8 mouse cellular contexts compared by ENCODE assay signal in genomic region chr2:68364181-68364900, GRCm38 (mm10).
DNase-seq lines count a peak whose midpoint lies in the region; ATAC-seq and TF ChIP-seq lines count a peak whose summit lies in the region.

No protein-coding gene starts in this region.

- ATAC-seq in hematopoietic stem cell, adult 5-6 weeks (replicated peaks in 1 of 2; ENCODE audit: insufficient read depth in 1 of 2, low FRiP score in 2 of 2, low TSS enrichment in 1 of 2, low read depth in 1 of 2, poor library complexity in 2 of 2, severe bottlenecking in 2 of 2), result peak; percentile 83 to 89

- TF ChIP-seq CTCF in C2C12 (IDR thresholded peaks at IDR 0.05; ENCODE audit: control insufficient read depth, insufficient read depth, insufficient read length), result peak; percentile 11

- no peak overlapping the region for H3K4me3 ChIP-seq in C2C12 (ENCODE audit: insufficient read depth, poor library complexity, severe bottlenecking)

- no peaks in the 10 kb centered on the region for H3K27me3 ChIP-seq in C2C12 (ENCODE audit: control insufficient read depth, insufficient read depth, insufficient read length)

- no peaks in the 10 kb centered on the region for H3K79me2 ChIP-seq in C2C12 (ENCODE audit: control insufficient read depth, insufficient read depth)

- DNase-seq in adipocyte (ENCODE audit: low spot score), result peak; percentile 63
- peak; percentile 63 for DNase-seq in embryo, embryonic 9.5 days (ENCODE audit: extremely low spot score)
- DNase-seq in layer of hippocampus, adult 18-20 months (ENCODE audit: low spot score in 2 of 2), result peak; percentile 50 to 81
- peak; percentile 38 for DNase-seq in lung, postnatal 14 days
- DNase-seq in retina, postnatal 7 days (ENCODE audit: low read depth, low spot score), result peak; percentile 30
- no peak for DNase-seq in gastrocnemius, postnatal 4 days (ENCODE audit: low spot score in 2 of 2)

- H3K79me3 ChIP-seq in C2C12 (ENCODE audit: low read depth), result no peaks in the 10 kb centered on the region

- H3ac ChIP-seq in C2C12 (ENCODE audit: control insufficient read depth, insufficient read length, low read depth), result no peak overlapping the region

- no peaks in the 10 kb centered on the region for H3K36me3 ChIP-seq in C2C12 (ENCODE audit: control insufficient read depth, insufficient read depth)

TF ChIP-seq in C2C12, 6 proteins besides CTCF, POLR2A, EP300 and RAD21:
- TF ChIP-seq MYOD1 (IDR thresholded peaks at IDR 0.05; ENCODE audit: control insufficient read depth, insufficient read length, low read depth) (no peak), MAX (IDR thresholded peaks at IDR 0.05) (no peak), USF1 (IDR thresholded peaks at IDR 0.05; ENCODE audit: low read depth) (no peak), MYOG (IDR thresholded peaks at IDR 0.05; ENCODE audit: control insufficient read depth, extremely low read depth, insufficient read length) (no peak), CEBPB (IDR thresholded peaks at IDR 0.05; ENCODE audit: low read depth) (no peak), FOSL1 (IDR thresholded peaks at IDR 0.05; ENCODE audit: insufficient read depth, low read length, poor library complexity, severe bottlenecking) (no peak)

Comparison
In these comparisons a context has a peak if more than half of its experiments do, and no peak if none do; other contexts are left out.
1. DNase-seq: peak in adipocyte (single experiment), embryo, embryonic 9.5 days (single experiment), layer of hippocampus, adult 18-20 months (2 of 2), lung, postnatal 14 days (single experiment) and retina, postnatal 7 days (single experiment); none in gastrocnemius, postnatal 4 days (0 of 2).